Mouse (Mus musculus) erythroblast, embryonic 14.5 days (primary cell): ENCODE results near the gene Aoc3.

Experiments used
- GATA1 ChIP-seq: IDR thresholded peaks from 2 replicates; pipeline ENCODE4 v1.6.1; 2012; ENCODE audit warnings: low read length, inconsistent platforms, mixed read lengths
- TAL1 ChIP-seq: IDR thresholded peaks from 3 replicates; pipeline ENCODE4 v1.6.1; 2012; ENCODE audit warnings: low read length, inconsistent platforms, mixed read lengths

DNA sequence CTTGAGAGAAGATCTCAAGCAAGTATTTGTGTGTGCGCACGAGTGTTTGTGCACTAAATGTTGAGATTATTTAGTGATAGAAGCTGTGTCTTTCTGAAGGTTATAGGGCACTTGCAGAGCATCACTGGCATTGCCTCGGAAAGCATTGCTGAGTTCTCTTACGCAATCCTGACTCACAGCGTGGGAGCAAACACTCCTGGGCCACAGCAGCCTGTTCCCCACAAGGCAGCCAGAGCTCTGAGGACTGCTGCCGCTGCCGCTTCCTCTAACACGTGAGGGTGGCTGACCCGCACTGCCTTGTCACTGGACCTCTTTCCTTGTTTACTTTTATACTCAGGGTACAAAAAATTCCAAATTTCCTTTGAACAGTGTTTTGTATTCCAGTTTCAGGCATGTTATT is 43.1 kb upstream of the Aoc3 start:
- TF ChIP-seq GATA1 (no peak), TAL1 (no peak)
